Mouse (Mus musculus) cerebellum, adult 2 months (tissue): Measurements from ENCODE around the gene Stxbp4. TPM values are rescaled to one million over a fixed set of nuclear protein-coding genes. Genes with fewer than 3 reads are reported as not detected.

Experiments used
- DNase-seq, 2 experiments: peaks; one replicate each; pipeline ENCODE4 v3.0.0; 2021
- H3K27ac ChIP-seq: fragments of 200-500 bp; 2 replicates; pipeline ENCODE4 v1.5.1; 2012; ENCODE audit warnings: low read length, control low read depth, inconsistent platforms; ENCODE audit not compliant: insufficient read depth
- H3K27me3 ChIP-seq: fragments of 200-500 bp; 2 replicates; pipeline ENCODE4 v1.6.1; 2012; ENCODE audit warnings: inconsistent platforms, mild to moderate bottlenecking, low read length, moderate library complexity; ENCODE audit not compliant: control insufficient read depth, insufficient read depth
- H3K4me1 ChIP-seq: fragments of 200-500 bp; 2 replicates; pipeline ENCODE4 v1.6.1; 2011; ENCODE audit warnings: low read length; ENCODE audit not compliant: control insufficient read depth, insufficient read depth
- H3K4me3 ChIP-seq: fragments of 200-500 bp; replicated peaks from 2 replicates; pipeline ENCODE3; 2011; ENCODE audit warnings: mild to moderate bottlenecking, low read depth, low read length, control low read depth; ENCODE audit not compliant: insufficient read depth
- CTCF ChIP-seq: fragments of 200-500 bp; IDR thresholded peaks from 2 replicates; pipeline ENCODE4 v1.5.1; 2011; ENCODE audit warnings: low read depth, mild to moderate bottlenecking, control low read depth, low read length, moderate library complexity, borderline replicate concordance; ENCODE audit not compliant: insufficient read depth
- POLR2A ChIP-seq: fragments of 200-500 bp; IDR thresholded peaks from 2 replicates; pipeline ENCODE4 v1.6.1; 2011; ENCODE audit warnings: low read length, control low read depth, borderline replicate concordance; ENCODE audit not compliant: insufficient read depth
- WGBS: fragments of 180-500 bp; shearing (Covaris S2); methylation state at CpG from one replicate; pipeline ENCODE4 v1.1.7; 2018; 5-methylcytosine and 5-hydroxymethylcytosine counted together
- polyA plus RNA-seq: library from polyadenylated mRNA; depleted of rRNA; stranded (reverse); fragments of >200 nt; gene quantifications from 2 replicates; pipeline ENCODE4 v1.2.3, GENCODE M21; 2012

The Stxbp4 gene
- polyA plus RNA-seq, 1 experiment, result 7.4 TPM

GRCm38 (mm10) chr11:90525311-90525710 is 112.6 kb downstream of the Stxbp4 start:
- TF ChIP-seq CTCF, result no peak
- no peak for TF ChIP-seq POLR2A
- no peaks in the 10 kb centered on the region for H3K27me3 ChIP-seq
- 98% methylated on average over 2 of the region's 2 CpGs for WGBS
- DNase-seq, result no peak
- no peaks in the 10 kb centered on the region for H3K4me1 ChIP-seq
- no peak overlapping the region for H3K4me3 ChIP-seq
- no peak overlapping the region for H3K27ac ChIP-seq

GRCm38 (mm10) chr11:90521040-90521439 is 116.8 kb downstream of the Stxbp4 start:
- no peaks in the 10 kb centered on the region for H3K4me1 ChIP-seq
- no peak overlapping the region for H3K27ac ChIP-seq
- no peaks in the 10 kb centered on the region for H3K27me3 ChIP-seq
- H3K4me3 ChIP-seq, result no peak overlapping the region
- TF ChIP-seq CTCF (no peak), POLR2A (no peak)
- no peak for DNase-seq
- WGBS, result 45% methylated on average over 8 of the region's 8 CpGs

- TF ChIP-seq CTCF, result no peak
- TF ChIP-seq POLR2A, result no peak
- Histone ChIP-seq H3K27me3 (no peaks in the 10 kb centered on the region), H3K4me3 (no peak overlapping the region), H3K27ac (no peak overlapping the region), H3K4me1 (no peaks in the 10 kb centered on the region)
- WGBS, result 94% methylated on average over 1 of the region's 1 CpGs
- no peak for DNase-seq
These were observed 120.1 kb downstream of the Stxbp4 start for GRCm38 (mm10) chr11:90517750-90518149.

GRCm38 (mm10) chr11:90512538-90513219 is 125.2 kb downstream of the Stxbp4 start:
- H3K27ac ChIP-seq, result no peak overlapping the region
- no peaks in the 10 kb centered on the region for H3K4me1 ChIP-seq
- WGBS, result 59% methylated on average over 5 of the region's 5 CpGs
- TF ChIP-seq CTCF (no peak), POLR2A (no peak)
- H3K4me3 ChIP-seq, result no peak overlapping the region
- no peaks in the 10 kb centered on the region for H3K27me3 ChIP-seq
- no peak for DNase-seq

GRCm38 (mm10) chr11:90501846-90502245 is 136.0 kb downstream of the Stxbp4 start:
- DNase-seq, result no peak
- Histone ChIP-seq H3K4me3 (no peak overlapping the region), H3K27me3 (no peaks in the 10 kb centered on the region), H3K27ac (no peak overlapping the region), H3K4me1 (no peaks in the 10 kb centered on the region)
- WGBS, result 29% methylated on average over 4 of the region's 4 CpGs
- TF ChIP-seq CTCF (no peak), POLR2A (no peak)

GRCm38 (mm10) chr11:90499918-90500317 is 138.0 kb downstream of the Stxbp4 start:
- DNase-seq, result no peak
- H3K4me3 ChIP-seq, result no peak overlapping the region
- no peaks in the 10 kb centered on the region for H3K4me1 ChIP-seq
- TF ChIP-seq POLR2A (no peak), CTCF (no peak)
- H3K27me3 ChIP-seq, result no peaks in the 10 kb centered on the region
- no peak overlapping the region for H3K27ac ChIP-seq
- WGBS, result 99% methylated on average over 6 of the region's 6 CpGs

GRCm38 (mm10) chr11:90498461-90498860 is 139.4 kb downstream of the Stxbp4 start:
- H3K27me3 ChIP-seq, result no peaks in the 10 kb centered on the region; the same call in 1 of the 2 replicates
- no peak overlapping the region for H3K27ac ChIP-seq
- TF ChIP-seq CTCF, result no peak
- no peak for TF ChIP-seq POLR2A
- H3K4me3 ChIP-seq, result no peak overlapping the region
- WGBS, result 41% methylated on average over 5 of the region's 5 CpGs
- no peaks in the 10 kb centered on the region for H3K4me1 ChIP-seq
- DNase-seq, result peak; percentile 12 to 29

GRCm38 (mm10) chr11:90494981-90495380 is 142.9 kb downstream of the Stxbp4 start:
- H3K4me1 ChIP-seq, result no peaks in the 10 kb centered on the region
- no peak for DNase-seq
- no peaks in the 10 kb centered on the region; the same call in 1 of the 2 replicates for H3K27me3 ChIP-seq
- no peak overlapping the region for H3K4me3 ChIP-seq
- TF ChIP-seq CTCF (no peak), POLR2A (no peak)
- WGBS, result 30% methylated on average over 1 of the region's 1 CpGs
- H3K27ac ChIP-seq, result no peak overlapping the region
